Mouse (Mus musculus) cerebellum, adult 2 months (tissue): ENCODE measurements around the gene Rasa2. TPM values are rescaled to one million over a fixed set of nuclear protein-coding genes. Genes with fewer than 3 reads are reported as not detected.
"Not testable (repeated sequence)": the region's sequence is repeated elsewhere in the genome, so short reads cannot be mapped to it uniquely, and the experiment has no call there.

Source experiments
- DNase-seq, 2 experiments: peaks; one replicate each; pipeline ENCODE4 v3.0.0; 2021
- H3K27ac ChIP-seq: fragments of 200-500 bp; 2 replicates; pipeline ENCODE4 v1.5.1; 2012; ENCODE audit warnings: low read length, control low read depth, inconsistent platforms; ENCODE audit not compliant: insufficient read depth
- H3K27me3 ChIP-seq: fragments of 200-500 bp; 2 replicates; pipeline ENCODE4 v1.6.1; 2012; ENCODE audit warnings: inconsistent platforms, mild to moderate bottlenecking, low read length, moderate library complexity; ENCODE audit not compliant: control insufficient read depth, insufficient read depth
- H3K4me1 ChIP-seq: fragments of 200-500 bp; 2 replicates; pipeline ENCODE4 v1.6.1; 2011; ENCODE audit warnings: low read length; ENCODE audit not compliant: control insufficient read depth, insufficient read depth
- H3K4me3 ChIP-seq: fragments of 200-500 bp; replicated peaks from 2 replicates; pipeline ENCODE3; 2011; ENCODE audit warnings: mild to moderate bottlenecking, low read depth, low read length, control low read depth; ENCODE audit not compliant: insufficient read depth
- CTCF ChIP-seq: fragments of 200-500 bp; IDR thresholded peaks from 2 replicates; pipeline ENCODE4 v1.5.1; 2011; ENCODE audit warnings: low read depth, mild to moderate bottlenecking, control low read depth, low read length, moderate library complexity, borderline replicate concordance; ENCODE audit not compliant: insufficient read depth
- POLR2A ChIP-seq: fragments of 200-500 bp; IDR thresholded peaks from 2 replicates; pipeline ENCODE4 v1.6.1; 2011; ENCODE audit warnings: low read length, control low read depth, borderline replicate concordance; ENCODE audit not compliant: insufficient read depth
- WGBS: fragments of 180-500 bp; shearing (Covaris S2); methylation state at CpG from one replicate; pipeline ENCODE4 v1.1.7; 2018; 5-methylcytosine and 5-hydroxymethylcytosine counted together
- polyA plus RNA-seq: library from polyadenylated mRNA; depleted of rRNA; stranded (reverse); fragments of >200 nt; gene quantifications from 2 replicates; pipeline ENCODE4 v1.2.3, GENCODE M21; 2012; rRNA removed

Gene Rasa2
- polyA plus RNA-seq = 8.3 and 9.3 TPM in 2 replicates

DNA sequence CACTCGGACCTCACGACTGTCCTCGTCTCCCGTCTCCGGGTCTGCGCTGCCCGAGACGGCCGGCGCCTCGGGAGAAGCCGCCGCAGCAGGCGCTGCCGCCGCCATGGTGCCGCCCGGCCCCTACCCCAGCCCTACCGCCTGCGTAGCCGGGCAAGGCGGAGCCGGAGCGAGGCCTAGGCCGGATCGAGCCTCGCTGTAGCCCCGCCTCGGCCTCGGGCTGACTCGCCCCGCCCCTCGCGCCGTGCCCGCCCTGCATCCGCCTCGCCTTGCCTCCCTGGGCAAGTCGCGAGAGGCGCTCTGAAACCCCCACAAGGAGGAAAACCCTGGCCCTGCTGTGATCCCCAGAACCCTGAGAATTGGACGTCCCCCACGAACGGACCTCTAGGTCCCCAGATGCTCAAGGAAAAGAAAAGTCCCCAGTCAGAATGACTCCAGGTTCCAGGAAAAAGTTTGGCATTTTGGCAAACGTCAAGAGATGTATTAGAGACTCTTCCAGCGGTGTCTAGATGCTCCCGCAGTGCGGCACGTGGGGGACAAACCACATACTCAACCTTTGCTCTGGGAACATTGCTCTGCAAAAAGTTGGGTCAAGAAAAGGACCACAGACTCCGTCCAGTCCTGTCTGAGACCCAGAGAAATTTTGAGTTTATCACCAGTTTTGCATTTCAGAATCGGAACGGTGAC lies at the start of gene Rasa2:
Gene Rasa2 (minus strand): TSS at position 229 of the 684 bp plus-strand sequence.
- DNase-seq = peak; percentile 90 to 91
- no peaks in the 10 kb centered on the region for H3K27me3 ChIP-seq
- peaks cover 11% of the 10 kb centered on the region; the same call in 1 of the 2 replicates for H3K4me1 ChIP-seq
- H3K4me3 ChIP-seq = peak within 1 kb of the TSS; percentile 86
- TF ChIP-seq POLR2A (peak; percentile 79; the same call in 1 of the 2 replicates), CTCF (no peak)
- H3K27ac ChIP-seq = peak within 1 kb of the TSS; percentile 68; the same call in 1 of the 2 replicates
- 3% methylated on average over 52 of the region's 52 CpGs for WGBS

DNA sequence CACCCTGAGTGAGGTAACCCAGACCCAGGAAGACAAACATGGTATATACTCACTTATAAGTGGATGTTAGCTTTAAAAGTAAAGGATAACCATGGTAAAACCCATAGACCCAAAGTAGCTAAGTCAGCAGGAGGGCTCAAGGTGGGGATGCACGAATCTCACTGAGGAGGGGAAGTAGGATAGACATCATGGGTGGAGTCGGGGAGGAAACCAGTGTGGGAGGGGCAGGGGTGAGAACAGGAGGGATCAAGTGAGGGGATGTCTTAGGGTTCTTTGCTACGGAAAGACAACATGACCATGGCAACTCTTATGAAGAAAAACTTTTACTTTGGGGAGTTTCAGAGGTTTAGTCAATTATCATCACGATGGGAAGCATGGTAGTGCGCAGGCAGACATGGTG lies 47.2 kb upstream of the Rasa2 start:
- peak in 1 of 2 experiments; percentile 4 for DNase-seq
- no peak for TF ChIP-seq POLR2A
- TF ChIP-seq CTCF = no peak
- Histone ChIP-seq H3K27me3 (no peaks in the 10 kb centered on the region), H3K4me3 (no peak overlapping the region), H3K27ac (no peak overlapping the region), H3K4me1 (no peaks in the 10 kb centered on the region)
- 85% methylated on average over 5 of the region's 5 CpGs for WGBS

DNA sequence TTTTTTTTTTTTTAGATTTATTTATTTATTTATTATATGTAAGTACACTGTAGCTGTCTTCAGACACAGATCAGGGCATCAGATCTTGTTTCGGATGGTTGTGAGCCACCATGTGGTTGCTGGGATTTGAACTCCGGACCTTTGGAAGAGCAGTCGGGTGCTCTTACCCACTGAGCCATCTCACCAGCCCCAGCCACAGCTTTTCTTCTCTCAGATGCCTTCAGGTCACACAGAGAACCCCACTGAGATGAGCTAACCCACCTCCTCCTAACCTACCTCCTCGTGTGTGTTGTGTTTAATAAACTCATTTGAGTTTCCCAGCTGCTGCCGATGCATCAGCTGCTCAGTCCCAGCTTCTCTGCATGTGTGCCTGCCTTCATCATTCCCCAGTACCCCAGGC lies 46.3 kb upstream of the Rasa2 start:
- peak in 1 of 2 experiments; percentile 2 for DNase-seq
- not testable (repeated sequence) for H3K27me3 ChIP-seq, H3K27ac ChIP-seq, H3K4me1 ChIP-seq, H3K4me3 ChIP-seq
- WGBS = 86% methylated on average over 5 of the region's 5 CpGs

DNA sequence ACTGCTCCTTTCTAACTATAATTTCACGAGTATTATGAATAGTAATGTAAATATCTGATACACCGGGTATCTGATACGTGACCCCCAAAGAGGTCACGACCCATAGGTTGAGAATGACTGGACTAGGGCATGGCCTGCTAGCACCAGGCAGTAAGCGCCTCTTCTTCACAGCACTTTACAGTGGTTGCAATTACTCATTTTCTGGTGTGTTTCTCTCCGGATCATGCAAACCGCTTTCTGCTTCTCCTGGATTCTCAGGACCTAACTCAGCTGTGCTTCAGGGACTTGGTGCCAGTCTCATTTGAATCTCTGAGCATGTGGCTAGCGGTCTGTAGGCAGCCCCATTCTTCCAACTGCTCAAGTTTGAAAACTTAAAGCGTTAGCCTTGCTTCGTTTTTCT lies 45.3 kb upstream of the Rasa2 start:
- H3K4me1 ChIP-seq = no peaks in the 10 kb centered on the region
- no peak overlapping the region for H3K27ac ChIP-seq
- TF ChIP-seq POLR2A (no peak), CTCF (no peak)
- H3K27me3 ChIP-seq = no peaks in the 10 kb centered on the region
- peak in 1 of 2 experiments; percentile 3 for DNase-seq
- no peak overlapping the region for H3K4me3 ChIP-seq
- 92% methylated on average over 10 of the region's 10 CpGs for WGBS

DNA sequence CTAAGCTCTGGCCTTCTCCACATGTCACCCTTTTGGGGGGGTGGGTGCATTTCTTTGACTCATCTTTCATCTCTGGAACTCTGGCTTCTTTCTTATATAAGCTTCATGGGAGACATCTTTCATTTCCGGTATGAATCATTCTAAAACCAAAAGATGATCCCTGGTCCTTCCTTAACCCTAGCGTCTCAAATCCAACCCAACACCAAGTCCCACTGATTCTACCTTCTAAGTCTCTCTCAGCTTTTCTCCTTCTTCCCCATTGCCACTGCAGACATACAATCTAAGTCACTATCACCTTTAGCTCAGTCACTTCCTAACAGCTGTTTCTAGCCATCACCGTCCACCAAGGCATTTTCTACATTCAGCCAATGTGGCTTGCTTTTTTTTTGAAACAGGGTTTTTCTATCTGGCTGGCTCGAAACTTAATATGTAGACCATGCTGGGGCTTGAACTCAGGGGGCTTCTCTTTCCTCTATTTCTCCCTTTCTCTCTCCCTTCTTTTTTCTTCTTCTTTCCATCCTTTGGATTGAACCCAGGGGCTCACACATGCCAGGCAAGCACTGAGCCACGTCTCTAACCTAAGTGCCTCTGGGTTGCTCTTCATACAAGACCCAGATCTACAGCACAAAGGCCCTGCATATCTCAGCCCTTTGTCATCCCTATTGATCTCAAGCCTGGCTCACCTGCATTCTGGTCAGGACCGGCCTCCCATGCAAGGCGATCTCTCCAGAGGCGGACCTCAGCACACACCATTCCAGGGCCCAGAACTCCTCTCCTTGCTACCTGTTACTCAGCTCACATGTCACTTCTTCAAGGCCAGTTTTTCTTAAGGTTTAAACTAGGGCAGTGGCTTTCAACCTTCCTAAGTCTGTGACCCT lies 44.6 kb upstream of the Rasa2 start:
- Histone ChIP-seq H3K4me1 (no peaks in the 10 kb centered on the region), H3K4me3 (no peak overlapping the region), H3K27ac (no peak overlapping the region), H3K27me3 (no peaks in the 10 kb centered on the region)
- WGBS = 90% methylated on average over 8 of the region's 8 CpGs
- peak in 1 of 2 experiments; percentile 2 for DNase-seq
- no peak for TF ChIP-seq CTCF
- no peak for TF ChIP-seq POLR2A

DNA sequence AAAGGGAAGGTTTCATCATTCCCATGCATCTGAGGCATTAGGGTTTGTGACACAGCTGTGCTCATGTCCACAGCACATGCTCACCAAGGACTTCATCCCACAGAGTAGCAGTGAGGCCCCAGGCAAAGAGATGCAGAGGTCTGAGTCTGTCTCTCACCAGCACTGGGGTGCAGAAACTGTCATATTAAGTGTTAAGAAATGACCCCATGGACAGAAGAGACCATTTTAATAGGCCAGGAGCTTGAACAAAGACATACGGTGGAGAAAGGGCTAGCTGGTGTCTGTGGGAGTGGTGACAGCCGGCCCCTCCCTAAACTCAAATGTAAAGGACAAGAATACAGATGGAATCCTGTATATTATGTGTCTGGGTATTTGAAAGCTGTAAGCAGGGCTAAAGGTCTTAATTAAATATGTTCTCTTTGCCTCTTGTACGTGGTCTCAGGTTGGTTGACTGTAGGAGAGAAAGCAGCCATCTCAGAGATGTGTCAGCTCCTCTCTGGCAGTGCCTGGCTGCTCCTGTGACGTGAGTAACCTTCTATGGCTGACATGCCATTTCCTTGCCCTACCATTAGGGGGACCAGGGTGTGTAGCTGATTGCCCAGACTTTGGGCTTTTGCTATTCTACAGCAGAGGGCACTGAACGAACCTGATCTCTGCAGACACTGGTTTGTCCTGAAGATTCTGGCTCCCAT lies 43.8 kb upstream of the Rasa2 start:
- Histone ChIP-seq H3K4me3 (no peak overlapping the region), H3K27me3 (no peaks in the 10 kb centered on the region), H3K27ac (no peak overlapping the region), H3K4me1 (no peaks in the 10 kb centered on the region)
- TF ChIP-seq POLR2A (no peak), CTCF (peak; percentile 81)
- DNase-seq = peak; percentile 60 to 72
- WGBS = 38% methylated on average over 5 of the region's 5 CpGs

DNA sequence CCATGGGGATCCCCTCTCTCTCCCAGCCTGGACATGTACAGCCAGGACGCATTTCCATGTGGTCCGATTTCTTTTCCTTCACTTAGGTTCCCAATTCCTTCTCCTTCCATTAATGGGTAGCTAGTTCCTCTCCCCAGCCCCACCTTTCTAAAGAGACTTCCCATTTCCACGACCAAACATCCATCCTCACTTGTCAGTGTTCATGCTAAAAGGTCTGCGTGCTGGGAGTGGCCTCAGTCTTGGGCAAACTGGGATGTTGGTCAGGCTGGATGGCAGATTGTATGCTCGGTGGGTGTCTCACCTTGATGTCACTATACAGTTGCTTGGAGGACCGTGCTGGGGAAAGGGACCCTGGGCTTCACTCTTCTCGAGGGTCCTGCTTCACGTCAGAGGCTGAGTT lies 42.9 kb upstream of the Rasa2 start:
- no peak overlapping the region for H3K27ac ChIP-seq
- TF ChIP-seq POLR2A (no peak), CTCF (no peak)
- DNase-seq = peak in 1 of 2 experiments; percentile 2
- no peaks in the 10 kb centered on the region for H3K4me1 ChIP-seq
- H3K4me3 ChIP-seq = no peak overlapping the region
- H3K27me3 ChIP-seq = no peaks in the 10 kb centered on the region
- 88% methylated on average over 8 of the region's 8 CpGs for WGBS

DNA sequence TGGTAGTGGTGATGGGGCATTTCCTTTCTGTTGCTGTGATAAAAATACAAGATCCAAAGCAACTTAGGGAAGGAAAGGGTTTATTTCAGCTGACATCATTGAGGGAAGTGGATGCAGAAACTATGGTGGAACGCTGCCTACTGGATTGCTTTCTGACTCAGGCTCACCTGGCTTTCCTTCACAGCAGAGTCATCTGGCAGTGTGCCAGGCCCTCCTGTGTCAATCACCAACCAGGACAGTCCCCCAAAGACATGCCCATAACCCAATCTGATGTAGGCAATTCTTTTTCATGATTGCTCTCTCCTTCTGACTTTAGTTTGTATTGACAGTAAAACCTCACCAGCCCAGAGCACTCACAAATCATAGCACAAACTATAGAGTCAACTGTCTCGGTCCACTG lies 41.0 kb upstream of the Rasa2 start:
- peak in 1 of 2 experiments; percentile 8 for DNase-seq
- H3K27me3 ChIP-seq = no peaks in the 10 kb centered on the region
- TF ChIP-seq CTCF (no peak), POLR2A (no peak)
- WGBS = 89% methylated on average over 2 of the region's 2 CpGs
- no peaks in the 10 kb centered on the region for H3K4me1 ChIP-seq
- no peak overlapping the region for H3K4me3 ChIP-seq
- no peak overlapping the region for H3K27ac ChIP-seq
